Mouse (Mus musculus): Measurements from ENCODE around the gene Gm3448. TPM values are rescaled to one million over a fixed set of nuclear protein-coding genes. Genes with fewer than 3 reads are reported as not detected.
"Not testable (repeated sequence)": the region's sequence is repeated elsewhere in the genome, so short reads cannot be mapped to it uniquely, and the experiment has no call there.

Gm3448 gene
- polyA plus RNA-seq (2012; rRNA removed): 3.4 and 4.5 TPM in 2 replicates

DNA sequence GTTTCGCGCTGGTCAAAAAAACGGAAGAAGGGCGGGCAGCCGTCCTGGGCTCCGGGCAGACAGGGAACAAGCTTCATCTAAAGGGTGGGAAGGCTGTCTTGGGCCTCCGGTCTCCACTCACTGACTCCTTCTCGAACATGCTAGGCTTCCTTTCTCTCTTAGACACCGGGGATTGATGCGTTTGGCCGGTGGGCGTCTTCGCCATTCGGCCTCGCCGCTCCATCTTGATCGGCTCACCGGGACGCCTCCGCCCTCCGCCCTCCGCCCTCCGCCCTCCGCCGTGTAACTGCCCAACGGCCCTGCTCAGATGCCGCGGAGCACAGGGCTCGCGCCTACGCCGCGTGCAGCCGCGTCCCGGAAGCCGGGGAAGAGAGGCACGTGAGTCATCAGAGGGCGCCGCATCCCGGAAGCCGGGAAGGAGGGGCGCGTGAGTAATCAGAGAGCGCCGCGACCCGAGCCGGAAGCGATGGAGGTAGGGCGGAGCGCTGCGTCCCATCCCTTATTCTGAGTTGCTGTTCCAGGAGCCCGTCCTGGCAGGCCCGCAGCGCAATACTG is at the start of gene Gm3448, which contains the start of the genes Ermard and Tcte3:
TSS of gene Gm3448 (minus strand) at position 363 of the 555 bp plus-strand sequence.
TSS of gene Ermard (plus strand) at position 34 of the 555 bp plus-strand sequence.
TSS of gene Tcte3 (minus strand) at position 314 of the 555 bp plus-strand sequence.
- H3K4me1 ChIP-seq (ENCODE audit: control insufficient read depth, insufficient read depth, low read length); H3K27ac ChIP-seq (ENCODE audit: insufficient read depth, low read length); H3K27me3 ChIP-seq (ENCODE audit: control insufficient read depth, insufficient read depth, low read length); H3K4me3 ChIP-seq (replicated peaks; ENCODE audit: insufficient read depth, low read depth, low read length): not testable (repeated sequence)
- DNase-seq: peak; percentile 57 to 71
- WGBS: no CpG with 5 or more reads among the region's 56 CpGs

DNA sequence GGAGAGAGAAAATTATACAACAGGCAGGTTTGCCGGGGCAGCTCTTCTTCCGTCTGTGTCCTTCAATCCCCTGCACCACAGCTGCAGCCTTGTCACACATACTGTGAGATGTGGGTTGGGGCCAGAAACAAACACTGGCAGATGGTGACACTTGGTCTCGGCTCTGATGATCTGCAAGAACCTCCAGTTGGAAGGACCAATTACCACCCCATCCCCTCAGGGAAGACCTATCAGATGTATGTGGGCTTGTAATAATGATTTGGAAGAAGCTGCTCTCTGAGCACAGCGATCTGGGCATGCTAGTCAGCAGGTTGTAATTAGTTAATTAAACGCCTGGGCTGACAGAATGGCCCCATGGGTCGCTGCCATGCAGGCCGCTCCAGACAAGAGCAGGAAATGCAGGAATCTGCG is 47.3 kb upstream of the Gm3448 start:
- Histone ChIP-seq H3K4me1 (ENCODE audit: control insufficient read depth, insufficient read depth, low read length) (peaks cover 5% of the 10 kb centered on the region; the same call in 1 of the 2 replicates), H3K27ac (ENCODE audit: insufficient read depth, low read length) (no peak overlapping the region), H3K27me3 (ENCODE audit: control insufficient read depth, insufficient read depth, low read length) (no peaks in the 10 kb centered on the region; the same call in 1 of the 2 replicates), H3K4me3 (replicated peaks; ENCODE audit: insufficient read depth, low read depth, low read length) (no peak overlapping the region)
- TF ChIP-seq POLR2A (IDR thresholded peaks at IDR 0.05; ENCODE audit: borderline replicate concordance, insufficient read depth, low read length) (no peak), CTCF (IDR thresholded peaks at IDR 0.05; ENCODE audit: borderline replicate concordance, insufficient read depth, low read depth, low read length) (no peak)
- DNase-seq: peak; percentile 28 to 54
- 6% methylated on average over 8 of the region's 8 CpGs for whole genome bisulfite sequencing

DNA sequence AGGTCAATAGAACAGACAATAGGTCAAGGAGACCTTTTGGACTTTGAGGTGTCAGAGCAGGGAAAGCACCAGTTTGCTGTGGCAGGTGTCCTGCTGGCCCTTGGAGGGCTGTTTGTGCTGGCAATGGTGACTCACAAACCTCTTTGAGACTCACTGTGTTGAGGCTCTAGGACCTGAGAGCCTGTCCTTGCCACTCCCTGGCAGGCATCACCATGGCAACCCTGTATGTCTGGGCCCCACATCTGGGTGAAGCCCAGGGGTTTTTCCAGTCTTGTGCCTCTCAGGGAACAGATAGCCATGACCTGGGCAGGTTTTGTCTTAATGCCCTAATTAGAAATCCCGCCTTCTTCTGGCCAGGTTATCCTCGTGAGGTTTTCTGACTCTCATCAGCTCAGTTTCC is 46.8 kb upstream of the Gm3448 start:
- Histone ChIP-seq H3K27me3 (ENCODE audit: control insufficient read depth, insufficient read depth, low read length) (no peaks in the 10 kb centered on the region; the same call in 1 of the 2 replicates), H3K27ac (ENCODE audit: insufficient read depth, low read length) (no peak overlapping the region), H3K4me3 (replicated peaks; ENCODE audit: insufficient read depth, low read depth, low read length) (no peak overlapping the region), H3K4me1 (ENCODE audit: control insufficient read depth, insufficient read depth, low read length) (peaks cover 5% of the 10 kb centered on the region; the same call in 1 of the 2 replicates)
- TF ChIP-seq POLR2A (IDR thresholded peaks at IDR 0.05; ENCODE audit: borderline replicate concordance, insufficient read depth, low read length) (no peak), CTCF (IDR thresholded peaks at IDR 0.05; ENCODE audit: borderline replicate concordance, insufficient read depth, low read depth, low read length) (no peak)
- no peak for DNase-seq
- WGBS: 15% methylated on average over 2 of the region's 2 CpGs

DNA sequence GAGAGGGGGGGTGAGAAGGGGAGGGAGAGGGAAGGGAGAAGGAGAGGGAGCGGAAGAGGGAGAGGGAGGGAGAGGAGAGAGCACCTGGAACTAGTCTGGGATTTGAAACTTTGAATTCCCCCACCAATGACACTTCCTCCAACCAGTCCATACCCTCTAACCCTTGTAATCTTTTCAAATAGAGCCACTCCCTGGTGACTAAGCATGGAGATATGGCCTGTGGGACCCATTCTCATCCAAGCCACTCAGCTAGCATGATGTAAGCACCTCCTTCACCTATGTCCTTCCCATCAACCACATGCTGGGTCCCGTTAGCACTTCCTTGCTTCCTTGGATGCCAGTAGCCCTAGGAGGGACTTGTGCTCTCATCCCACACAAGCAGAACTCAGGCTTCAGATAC is 43.7 kb upstream of the Gm3448 start:
- Histone ChIP-seq H3K4me3 (replicated peaks; ENCODE audit: insufficient read depth, low read depth, low read length) (no peak overlapping the region), H3K27me3 (ENCODE audit: control insufficient read depth, insufficient read depth, low read length) (no peaks in the 10 kb centered on the region; the same call in 1 of the 2 replicates), H3K4me1 (ENCODE audit: control insufficient read depth, insufficient read depth, low read length) (peaks cover 5% of the 10 kb centered on the region; the same call in 1 of the 2 replicates), H3K27ac (ENCODE audit: insufficient read depth, low read length) (no peak overlapping the region)
- TF ChIP-seq POLR2A (IDR thresholded peaks at IDR 0.05; ENCODE audit: borderline replicate concordance, insufficient read depth, low read length) (no peak), CTCF (IDR thresholded peaks at IDR 0.05; ENCODE audit: borderline replicate concordance, insufficient read depth, low read depth, low read length) (no peak)
- 87% methylated on average over 2 of the region's 2 CpGs for WGBS
- no peak for DNase-seq

DNA sequence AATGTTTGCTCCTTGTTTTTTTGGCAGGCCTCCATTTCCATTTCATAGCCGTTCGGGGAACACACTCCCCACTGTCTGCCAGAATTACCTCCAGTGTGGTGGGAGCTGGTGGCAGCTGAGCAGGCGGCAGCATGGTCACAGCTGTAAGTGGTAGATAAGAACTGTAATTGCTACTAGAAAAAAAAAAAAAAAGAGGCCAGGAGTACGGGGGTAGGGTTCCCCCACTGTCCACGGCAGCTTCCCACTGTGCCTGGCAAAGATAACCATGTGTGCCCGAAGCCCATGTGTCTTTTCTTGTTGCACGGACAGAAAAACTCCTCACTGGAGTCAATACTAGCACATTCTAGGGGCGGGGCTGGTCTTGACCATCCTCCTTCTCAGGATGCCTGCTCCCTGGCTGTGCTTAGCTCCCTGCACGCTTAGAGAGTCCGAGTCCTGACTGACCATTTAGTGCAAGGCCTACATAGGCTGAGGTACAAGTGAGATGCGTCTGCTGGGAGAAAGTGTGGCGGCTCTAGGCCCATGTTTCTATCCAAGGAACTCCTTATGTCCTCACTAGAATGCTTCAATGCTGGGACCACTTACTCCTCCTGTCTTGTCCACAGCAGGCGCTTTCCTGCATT is 43.0 kb upstream of the Gm3448 start:
- WGBS: 46% methylated on average over 13 of the region's 13 CpGs
- Histone ChIP-seq H3K4me3 (replicated peaks; ENCODE audit: insufficient read depth, low read depth, low read length) (no peak overlapping the region), H3K27ac (ENCODE audit: insufficient read depth, low read length) (no peak overlapping the region), H3K27me3 (ENCODE audit: control insufficient read depth, insufficient read depth, low read length) (no peaks in the 10 kb centered on the region; the same call in 1 of the 2 replicates), H3K4me1 (ENCODE audit: control insufficient read depth, insufficient read depth, low read length) (peaks cover 5% of the 10 kb centered on the region; the same call in 1 of the 2 replicates)
- no peak for TF ChIP-seq POLR2A (IDR thresholded peaks at IDR 0.05; ENCODE audit: borderline replicate concordance, insufficient read depth, low read length)
- no peak for TF ChIP-seq CTCF (IDR thresholded peaks at IDR 0.05; ENCODE audit: borderline replicate concordance, insufficient read depth, low read depth, low read length)
- DNase-seq: no peak

DNA sequence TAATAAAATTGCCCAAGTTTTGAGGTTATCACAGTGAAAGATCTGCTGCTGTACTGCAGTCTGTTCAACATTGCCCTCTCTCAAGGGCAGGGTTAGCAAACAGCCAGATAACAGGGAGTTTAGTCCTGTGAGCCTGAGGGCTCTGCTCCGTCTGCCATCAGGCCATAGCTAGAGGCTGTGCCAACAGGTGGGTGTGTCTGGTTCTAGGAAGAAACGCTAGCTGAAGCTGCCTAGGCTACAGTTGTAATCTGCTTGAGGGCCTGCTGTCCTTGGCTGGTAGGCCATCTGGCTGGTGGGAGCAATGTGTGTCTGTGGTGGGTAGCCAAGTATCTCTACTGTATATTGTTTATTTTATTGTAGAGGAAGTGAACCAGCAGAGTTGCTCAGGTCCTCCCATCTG is 36.2 kb upstream of the Gm3448 start:
- no peak for DNase-seq
- Histone ChIP-seq H3K27ac (ENCODE audit: insufficient read depth, low read length) (no peak overlapping the region), H3K4me1 (ENCODE audit: control insufficient read depth, insufficient read depth, low read length) (0 out of 2 replicates have a peak, but pooled peaks cover 4% of the 10 kb centered on the region), H3K27me3 (ENCODE audit: control insufficient read depth, insufficient read depth, low read length) (no peaks in the 10 kb centered on the region; the same call in 1 of the 2 replicates), H3K4me3 (replicated peaks; ENCODE audit: insufficient read depth, low read depth, low read length) (no peak overlapping the region)
- 7% methylated on average over 2 of the region's 2 CpGs for WGBS
- TF ChIP-seq CTCF (IDR thresholded peaks at IDR 0.05; ENCODE audit: borderline replicate concordance, insufficient read depth, low read depth, low read length): no peak
- TF ChIP-seq POLR2A (IDR thresholded peaks at IDR 0.05; ENCODE audit: borderline replicate concordance, insufficient read depth, low read length): no peak

DNA sequence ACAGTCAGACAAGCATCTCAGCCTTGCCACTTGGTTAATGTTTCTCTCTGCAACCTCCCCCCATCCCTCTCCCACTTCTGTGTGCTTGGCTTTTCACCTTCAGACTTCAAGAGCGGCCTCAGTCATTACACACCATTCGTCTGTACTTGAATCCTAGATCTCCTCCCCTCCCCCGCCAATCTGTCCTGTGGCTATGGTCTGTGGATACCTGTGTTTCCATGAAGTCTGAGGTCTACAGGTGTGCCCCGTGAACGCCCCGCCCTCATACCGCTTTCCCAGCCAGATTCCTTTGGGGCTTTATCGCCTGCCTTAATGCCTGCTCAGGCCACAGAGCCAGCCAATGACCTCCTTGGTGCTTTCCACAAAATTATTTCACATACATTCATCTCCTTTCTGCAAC is 33.7 kb upstream of the Gm3448 start:
- no peak for DNase-seq
- H3K4me3 ChIP-seq (replicated peaks; ENCODE audit: insufficient read depth, low read depth, low read length): no peak overlapping the region
- TF ChIP-seq CTCF (IDR thresholded peaks at IDR 0.05; ENCODE audit: borderline replicate concordance, insufficient read depth, low read depth, low read length): no peak
- no peak for TF ChIP-seq POLR2A (IDR thresholded peaks at IDR 0.05; ENCODE audit: borderline replicate concordance, insufficient read depth, low read length)
- H3K27me3 ChIP-seq (ENCODE audit: control insufficient read depth, insufficient read depth, low read length): no peaks in the 10 kb centered on the region
- WGBS: 92% methylated on average over 8 of the region's 8 CpGs
- H3K27ac ChIP-seq (ENCODE audit: insufficient read depth, low read length): no peak overlapping the region
- H3K4me1 ChIP-seq (ENCODE audit: control insufficient read depth, insufficient read depth, low read length): 0 out of 2 replicates have a peak, but pooled peaks cover 4% of the 10 kb centered on the region

DNA sequence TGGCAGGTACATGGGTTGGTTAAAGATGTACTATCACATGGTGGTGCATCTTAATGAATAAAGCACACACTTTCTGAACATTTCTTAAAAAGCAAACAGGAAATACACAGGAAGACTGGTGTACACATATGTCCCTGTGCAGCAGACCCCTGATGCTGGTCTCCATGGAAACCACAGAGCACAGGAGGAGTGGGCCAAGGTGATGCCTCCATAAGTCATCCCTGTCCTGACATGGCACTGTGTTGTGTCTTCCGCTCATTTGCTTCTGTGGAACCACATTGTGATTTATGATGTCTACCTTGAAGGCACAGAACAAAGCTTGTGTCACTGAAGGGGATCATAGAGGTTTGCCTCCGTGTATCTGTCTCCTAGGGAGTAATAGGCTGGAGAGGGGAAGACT is 30.9 kb upstream of the Gm3448 start:
- H3K27me3 ChIP-seq (ENCODE audit: control insufficient read depth, insufficient read depth, low read length): no peaks in the 10 kb centered on the region
- WGBS: 90% methylated on average over 2 of the region's 2 CpGs
- H3K4me3 ChIP-seq (replicated peaks; ENCODE audit: insufficient read depth, low read depth, low read length): no peak overlapping the region
- H3K27ac ChIP-seq (ENCODE audit: insufficient read depth, low read length): no peak overlapping the region
- TF ChIP-seq POLR2A (IDR thresholded peaks at IDR 0.05; ENCODE audit: borderline replicate concordance, insufficient read depth, low read length) (no peak), CTCF (IDR thresholded peaks at IDR 0.05; ENCODE audit: borderline replicate concordance, insufficient read depth, low read depth, low read length) (no peak)
- no peak for DNase-seq
- H3K4me1 ChIP-seq (ENCODE audit: control insufficient read depth, insufficient read depth, low read length): peaks cover 8% of the 10 kb centered on the region
